Mouse (Mus musculus) layer of hippocampus, adult 2 months (tissue): ENCODE data around the gene Tmem200a. TPM values are rescaled to one million over a fixed set of nuclear protein-coding genes. Genes with fewer than 3 reads are reported as not detected.

Source experiments
- DNase-seq, 2 experiments: peaks; one replicate each; pipeline ENCODE4 v3.0.0; 2022; ENCODE audit warnings: low spot score in 2 of 2
- H3K27ac ChIP-seq: fragments of 200-600 bp; 2 replicates; pipeline ENCODE4 v1.8.1; 2022
- H3K4me3 ChIP-seq: fragments of 200-600 bp; 2 replicates; pipeline ENCODE4 v1.8.1; 2022; ENCODE audit warnings: mild to moderate bottlenecking
- CTCF ChIP-seq: fragments of 200-600 bp; conservative IDR thresholded peaks from 2 replicates; pipeline ENCODE4 v1.8.1; 2022; ENCODE audit warnings: antibody characterized with exemption, mild to moderate bottlenecking, moderate library complexity
- long read RNA-seq, 2 experiments: library from polyadenylated mRNA; stranded (forward); transcript quantifications; one replicate each; pipeline ENCODE4 v2.0.0; 2021; ENCODE audit warnings: borderline mapping rate in 2 of 2
- total RNA-seq, 2 experiments: library from RNA; stranded (reverse); gene quantifications; 2 replicates each; pipeline ENCODE4 v1.2.3; 2021

Tmem200a gene
- total RNA-seq = 10 to 100 TPM; 20.0 to 23.9 TPM
- long read RNA-seq, experiment 1, full-length matches to known transcripts = 16 of 20 reads
- long read RNA-seq, experiment 1, partial matches to known transcripts = 0 of 20 reads
- long read RNA-seq, experiment 1, other reads (novel, unspliced or antisense) = 4 of 20 reads
- long read RNA-seq, experiment 2, full-length matches to known transcripts = 23 of 25 reads
- long read RNA-seq, experiment 2, partial matches to known transcripts = 0 of 25 reads
- long read RNA-seq, experiment 2, other reads (novel, unspliced or antisense) = 2 of 25 reads

DNA sequence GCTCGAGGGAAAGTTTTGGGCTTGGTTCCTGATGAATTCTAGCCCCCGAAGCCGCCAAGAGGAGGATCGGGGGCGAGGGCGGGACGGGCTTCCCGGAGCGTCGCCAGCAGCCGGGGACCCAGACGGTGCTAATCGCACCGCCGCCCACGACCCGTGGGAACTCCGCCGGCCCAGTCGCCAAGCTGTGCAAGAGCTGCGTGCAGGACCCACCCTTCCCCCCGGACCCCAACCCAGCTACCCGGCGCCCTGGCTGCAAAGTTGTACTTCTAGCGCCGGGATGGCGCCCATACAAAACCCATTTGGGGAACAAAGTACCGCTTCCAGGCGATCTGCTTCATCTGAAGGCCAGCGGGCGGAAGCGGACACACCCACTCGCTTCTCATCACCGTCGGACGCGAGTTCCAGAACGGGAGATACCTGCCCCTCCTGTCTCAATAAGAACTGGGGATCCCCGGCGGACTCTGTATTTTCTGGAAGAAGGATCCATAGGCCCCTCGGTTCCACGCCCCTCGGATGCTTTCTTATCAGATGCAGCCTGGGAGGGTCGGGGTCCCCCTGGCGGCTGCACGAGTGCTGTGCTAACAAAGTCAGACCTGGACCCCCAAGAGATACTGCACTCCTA is at the start of gene Tmem200a:
Gene Tmem200a, minus strand, starts transcription at position 532 of the 622 bp plus-strand sequence.
- DNase-seq = peak; percentile 62 to 75
- H3K27ac ChIP-seq = peak within 1 kb of the TSS; percentile 92
- peak; percentile 87 for TF ChIP-seq CTCF
- H3K4me3 ChIP-seq = peak within 1 kb of the TSS; percentile 58

DNA sequence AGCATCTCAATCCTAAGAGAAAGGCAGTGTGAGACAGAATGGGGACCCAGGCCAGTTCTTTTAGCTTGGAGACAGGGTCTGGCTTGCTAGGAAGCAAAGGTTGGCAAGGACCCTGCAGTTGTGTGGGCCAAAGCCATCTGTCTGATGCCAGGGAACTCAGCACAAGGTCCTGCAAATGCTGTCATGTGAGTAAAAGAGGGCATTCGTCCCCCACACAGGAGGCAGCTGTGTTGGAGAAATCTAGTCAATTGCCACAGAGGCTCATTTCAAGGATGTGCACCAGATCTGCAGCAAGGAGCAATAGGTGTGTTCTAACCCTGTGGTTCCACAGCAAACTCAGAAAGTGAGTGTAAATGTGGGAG is 41.0 kb upstream of the Tmem200a start:
- no peak for TF ChIP-seq CTCF
- no peak for DNase-seq
- H3K27ac ChIP-seq = no peak overlapping the region

DNA sequence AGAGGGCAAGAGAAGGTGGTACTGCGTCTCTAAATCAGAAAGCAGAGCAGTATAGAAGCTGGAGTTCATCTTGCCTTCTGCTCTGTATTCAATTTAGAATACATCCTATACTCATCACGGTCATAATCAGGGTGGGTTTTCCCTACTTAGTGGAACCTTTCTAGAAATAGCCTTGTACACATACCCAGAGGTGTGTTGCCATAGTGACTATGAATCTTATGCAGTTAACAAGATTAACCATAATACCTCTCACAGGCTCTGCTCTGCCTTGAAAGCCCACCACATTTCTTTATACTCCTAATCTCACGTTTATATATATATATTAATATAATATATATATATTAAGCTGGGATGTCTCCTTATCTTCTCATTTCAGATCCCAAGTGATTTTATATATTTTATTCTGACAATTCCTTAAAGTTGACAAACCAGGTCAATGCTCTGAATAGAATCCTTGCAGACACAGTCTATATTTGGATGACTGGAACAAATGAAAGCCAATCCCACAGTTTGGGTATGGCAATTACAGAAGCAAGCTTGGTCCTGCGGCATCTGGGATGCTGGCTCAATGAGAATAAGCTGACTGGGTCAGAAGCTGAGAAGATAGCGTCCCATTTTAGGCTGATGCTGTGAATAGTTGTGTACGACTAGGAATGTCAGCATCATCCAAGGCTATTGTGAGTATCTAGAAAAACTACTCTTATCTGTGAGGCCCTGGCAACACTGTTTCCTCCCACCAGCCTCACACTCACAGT is 40.4 kb upstream of the Tmem200a start:
- Histone ChIP-seq H3K27ac (no peak overlapping the region), H3K4me3 (no peak overlapping the region)
- DNase-seq = no peak
- no peak for TF ChIP-seq CTCF

More for the DNA sequence above, 41.0 kb upstream of the Tmem200a start:
- H3K4me3 ChIP-seq = no peak overlapping the region

DNA sequence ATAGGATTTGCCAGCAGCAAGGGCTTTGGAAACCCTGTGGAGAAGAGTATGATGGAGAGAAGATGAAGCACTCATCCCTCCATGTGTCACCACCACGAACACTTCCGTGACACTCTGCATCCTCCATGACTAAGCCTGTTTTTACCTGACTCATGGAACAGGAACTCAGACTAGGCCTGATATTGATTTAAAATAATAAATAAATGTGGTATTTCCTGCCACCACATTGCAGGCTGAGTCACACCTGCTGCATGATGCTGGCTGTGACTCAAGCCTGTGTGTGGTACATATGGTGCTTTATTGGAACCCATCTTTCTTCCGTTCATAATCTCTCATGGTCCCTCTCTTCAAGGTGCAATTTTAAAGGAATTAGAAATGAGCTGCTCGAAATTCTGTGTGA is 35.6 kb upstream of the Tmem200a start:
- no peak overlapping the region for H3K4me3 ChIP-seq
- no peak overlapping the region for H3K27ac ChIP-seq
- peak in 1 of 2 experiments; percentile 30 for DNase-seq
- no peak for TF ChIP-seq CTCF

DNA sequence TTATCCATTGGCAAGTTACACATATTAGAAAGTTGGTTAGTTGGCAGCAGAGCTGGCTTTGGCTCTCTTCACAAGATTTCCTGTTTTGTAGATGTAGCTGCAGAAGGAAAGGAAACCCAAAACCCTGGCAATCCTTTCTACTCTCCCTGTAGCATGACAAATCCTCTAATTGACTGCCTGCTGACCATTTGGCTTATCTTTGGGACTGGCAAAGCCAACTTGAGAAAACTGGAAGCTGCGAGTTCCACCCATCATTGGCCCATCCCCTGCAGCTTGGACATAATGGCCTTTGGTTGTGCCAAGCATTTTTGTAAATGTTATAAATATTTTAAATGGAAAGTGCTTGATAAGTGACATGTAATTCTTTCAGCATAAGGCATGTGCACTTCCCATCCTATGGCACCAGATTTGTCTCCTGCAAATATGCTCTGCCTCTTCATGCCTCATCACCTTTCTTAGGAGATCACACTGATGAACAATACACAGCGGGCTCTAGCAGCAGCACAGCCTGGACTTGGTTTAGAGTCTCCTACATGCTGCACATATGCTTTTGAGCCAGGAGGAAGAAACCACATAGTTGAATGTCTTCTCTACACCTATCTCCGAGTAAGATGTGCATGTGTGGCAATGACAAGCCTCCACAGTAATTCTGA is 24.6 kb upstream of the Tmem200a start:
- no peak for TF ChIP-seq CTCF
- DNase-seq = no peak

DNA sequence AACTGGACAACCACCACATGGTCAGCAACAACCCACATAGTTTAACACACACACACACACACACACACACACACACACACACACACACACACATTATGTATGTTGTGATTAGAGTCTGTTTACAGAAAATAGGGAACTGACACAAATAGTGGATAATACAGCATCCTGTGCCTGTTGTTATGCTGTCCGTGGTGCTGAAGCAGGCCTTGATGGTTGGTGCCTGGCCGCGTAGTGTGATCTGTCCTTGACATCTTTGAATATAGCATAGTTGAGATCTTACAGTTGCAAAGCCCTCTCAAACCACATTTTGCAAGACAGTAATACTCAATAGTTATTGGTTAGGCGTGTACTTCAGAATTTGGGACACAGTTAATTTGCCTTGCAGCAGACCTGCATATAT is 3.2 kb upstream of the Tmem200a start:
- no peak overlapping the region for H3K27ac ChIP-seq
- DNase-seq = no peak
- no peak overlapping the region for H3K4me3 ChIP-seq
- TF ChIP-seq CTCF = no peak

More for the DNA sequence above, 24.6 kb upstream of the Tmem200a start:
- Histone ChIP-seq H3K27ac (no peak overlapping the region), H3K4me3 (no peak overlapping the region)

DNA sequence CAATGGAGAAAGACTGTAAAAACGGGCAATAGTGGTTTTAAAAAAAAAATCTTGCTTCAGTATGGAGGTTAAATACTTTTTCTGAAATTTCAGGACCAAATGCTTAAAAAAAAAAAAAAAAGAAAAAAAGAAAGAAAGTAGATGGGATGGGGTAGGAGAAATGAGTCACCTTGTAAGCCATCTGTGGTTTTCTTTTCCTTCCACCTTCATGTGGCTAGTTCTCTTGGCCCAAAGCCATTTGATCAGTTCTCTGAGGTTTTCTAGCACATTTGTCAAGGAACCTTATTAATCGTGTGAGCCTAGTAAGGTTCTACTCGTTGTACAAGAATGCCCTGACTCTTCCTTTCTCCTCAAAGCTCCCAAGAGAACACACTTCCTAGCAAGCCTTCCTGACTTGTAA is 826 bp upstream of the Tmem200a start:
- no peak for DNase-seq
- no peak overlapping the region for H3K27ac ChIP-seq
- TF ChIP-seq CTCF = no peak
- H3K4me3 ChIP-seq = no peak overlapping the region

DNA sequence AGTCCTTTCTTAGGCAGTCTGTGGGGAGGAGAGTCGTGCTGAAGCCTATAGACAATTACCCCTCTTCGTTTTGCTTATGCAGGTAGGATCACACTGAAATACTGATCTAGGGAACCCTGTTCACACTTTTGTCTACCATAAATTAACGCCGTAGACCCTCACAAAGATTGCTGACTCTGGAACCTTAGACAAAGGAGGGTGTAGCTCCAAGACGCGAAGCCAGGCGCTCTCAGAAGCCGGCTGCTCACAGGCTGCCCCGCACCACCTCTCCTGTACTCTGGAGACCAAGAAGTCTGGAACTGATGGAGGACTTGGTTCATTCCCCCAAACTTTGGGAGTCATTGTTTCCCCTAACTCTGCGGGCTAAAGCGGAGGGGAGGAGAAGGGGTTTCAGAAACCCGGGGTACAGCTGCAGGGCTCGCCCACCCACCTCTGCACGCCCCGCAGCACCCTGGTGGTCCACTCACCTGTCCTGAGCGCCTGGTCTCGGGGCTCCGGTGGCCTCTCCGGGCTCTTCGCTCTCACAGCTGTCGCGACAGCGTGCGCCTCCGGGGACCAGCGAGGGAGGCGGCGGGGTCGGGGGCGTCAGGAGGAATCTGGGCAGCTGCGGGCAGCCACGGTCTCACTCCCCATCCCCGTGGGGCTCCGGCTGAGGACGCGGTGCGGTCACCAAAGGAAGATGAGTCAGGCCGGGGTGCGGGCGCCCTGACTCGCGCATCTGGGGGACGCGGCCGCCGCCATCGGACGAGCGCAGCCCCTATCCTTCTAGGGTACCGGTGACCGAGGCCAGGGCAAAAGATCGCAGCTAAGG is 976 bp downstream of the Tmem200a start, which contains the start of gene Gm9767:
Gene Gm9767, plus strand, starts transcription at position 585 of the 811 bp plus-strand sequence.
- DNase-seq = peak in 1 of 2 experiments; percentile 13
- H3K4me3 ChIP-seq = peak within 1 kb of the TSS; percentile 58
- TF ChIP-seq CTCF = no peak
- H3K27ac ChIP-seq = peak within 1 kb of the TSS; percentile 92

DNA sequence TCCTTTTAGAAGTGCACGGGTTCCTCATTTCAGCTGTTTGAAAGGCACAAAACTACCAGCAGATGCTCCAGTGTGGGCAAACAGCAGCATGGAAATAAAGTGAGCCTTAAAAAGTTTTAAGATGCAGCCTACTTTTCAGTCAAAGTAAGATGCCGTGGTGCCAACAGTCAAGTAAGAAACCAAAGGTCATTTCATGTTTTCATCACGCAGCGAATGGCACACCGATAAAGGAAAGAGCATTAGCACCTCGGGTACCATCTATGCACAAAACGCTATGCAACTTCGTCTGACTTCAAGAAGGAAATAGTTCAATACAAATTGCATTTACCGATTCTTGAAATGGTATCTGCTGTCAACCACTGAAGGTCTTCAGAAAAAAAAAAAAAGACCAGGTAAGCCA is 1.9 kb downstream of the Tmem200a start:
- no peak for DNase-seq
- Histone ChIP-seq H3K4me3 (peak overlapping the region; percentile 58), H3K27ac (peak overlapping the region; percentile 92)
- TF ChIP-seq CTCF = no peak

DNA sequence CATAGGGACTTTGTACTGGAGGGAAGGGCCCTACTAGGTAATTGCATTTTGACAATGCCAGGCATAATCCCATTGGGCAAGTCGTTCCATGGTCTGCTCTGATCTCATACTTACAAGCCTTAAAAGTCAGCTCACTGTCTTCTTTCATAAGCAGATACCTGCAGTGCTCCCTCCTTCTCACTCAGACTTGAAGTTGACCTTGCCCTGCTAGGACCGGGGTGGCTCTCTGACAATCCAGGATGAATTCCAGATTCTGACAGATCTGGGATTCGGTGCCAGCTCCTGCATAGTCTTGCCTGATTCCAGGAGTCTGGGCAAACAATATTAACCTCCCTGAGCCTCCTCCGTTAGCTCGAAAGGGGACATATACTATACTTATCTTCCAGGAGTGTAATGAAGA is 6.9 kb downstream of the Tmem200a start:
- no peak for DNase-seq
- H3K27ac ChIP-seq = no peak overlapping the region
- H3K4me3 ChIP-seq = no peak overlapping the region
- no peak for TF ChIP-seq CTCF

DNA sequence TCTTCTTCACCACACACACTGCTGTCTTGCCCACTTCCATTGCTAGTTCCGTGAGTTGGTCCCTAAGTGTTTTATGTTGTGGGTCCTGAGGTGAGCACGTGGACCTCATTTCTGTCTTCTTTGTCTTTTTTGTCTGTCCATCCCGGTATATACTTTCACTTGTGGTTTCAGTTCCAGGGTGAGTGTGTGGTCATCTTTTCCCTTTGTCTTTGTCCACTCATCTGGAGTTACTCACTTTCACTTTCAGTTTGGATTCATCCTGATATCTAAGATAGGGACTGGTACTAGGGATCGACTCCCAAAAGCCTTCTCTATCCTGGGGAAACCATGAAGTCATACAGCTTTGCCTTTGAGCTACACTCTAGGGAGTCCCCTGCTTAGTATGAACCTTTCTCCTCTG is 15.8 kb downstream of the Tmem200a start:
- Histone ChIP-seq H3K4me3 (no peak overlapping the region), H3K27ac (no peak overlapping the region)
- DNase-seq = no peak
- TF ChIP-seq CTCF = no peak

DNA sequence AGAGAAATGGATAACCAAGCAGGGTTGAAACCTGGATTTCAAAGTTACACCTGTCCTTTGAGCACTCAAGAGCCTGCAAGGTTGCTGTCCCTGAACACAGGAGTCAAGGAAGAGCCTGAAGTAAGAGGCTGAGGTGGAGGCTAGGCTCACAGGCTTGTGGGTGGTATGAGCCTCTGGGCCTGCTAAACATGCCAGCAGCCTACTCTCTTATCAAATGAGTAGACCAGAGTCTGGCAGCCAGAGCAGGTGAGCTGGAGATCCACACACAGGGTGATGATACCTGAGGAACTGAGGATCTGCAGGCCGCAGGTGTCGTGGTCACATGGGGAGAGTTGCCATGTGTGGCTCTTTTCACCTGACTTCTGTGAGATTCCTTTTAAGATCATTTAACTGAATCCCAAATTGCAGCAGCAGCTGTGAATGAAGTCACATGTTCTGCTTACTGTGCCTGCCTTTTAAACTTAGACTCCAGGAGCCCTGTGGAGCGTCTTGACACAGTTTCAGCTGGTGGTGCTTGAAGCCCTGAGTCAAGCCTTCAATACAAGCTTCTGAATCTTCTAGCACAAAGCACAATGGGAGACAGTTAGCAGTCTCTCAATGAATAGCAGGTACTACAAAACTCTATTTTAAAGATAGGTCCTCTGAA is 19.1 kb downstream of the Tmem200a start:
- Histone ChIP-seq H3K27ac (no peak overlapping the region), H3K4me3 (no peak overlapping the region)
- DNase-seq = no peak
- no peak for TF ChIP-seq CTCF
